ENCODE assay signal across 8 mouse cellular contexts in the genomic region with DNA sequence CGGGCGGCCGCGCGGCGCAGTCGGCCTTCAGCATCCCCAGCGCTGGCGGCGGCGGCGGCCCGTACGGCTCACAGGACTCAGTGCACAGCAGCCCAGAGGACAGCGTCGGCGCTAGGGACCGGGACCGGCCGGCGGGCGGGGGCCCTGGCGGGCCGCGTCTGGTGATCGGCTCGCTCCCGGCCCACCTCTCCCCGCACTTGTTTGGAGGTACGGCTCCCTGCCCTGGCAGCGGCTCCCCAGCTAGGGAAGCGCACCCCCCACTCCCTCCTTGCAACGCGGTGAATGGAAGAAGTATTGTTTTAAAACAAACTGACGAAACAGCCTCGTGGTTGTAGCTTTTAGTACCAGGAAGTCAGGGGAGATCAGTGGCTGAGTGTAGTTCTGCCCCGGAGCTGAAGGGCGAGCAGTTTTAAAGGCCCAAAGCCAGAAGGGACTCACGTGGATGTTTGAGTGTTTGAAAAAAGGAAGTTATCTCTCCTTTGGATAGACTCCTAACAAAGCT. TPM values are rescaled to one million over a fixed set of nuclear protein-coding genes. Genes with fewer than 3 reads are reported as not detected.
DNase-seq lines count a peak whose midpoint lies in the region; ATAC-seq and TF ChIP-seq lines count a peak whose summit lies in the region.

No protein-coding gene starts in this region.

- 2% methylated on average over 25 of the region's 39 CpGs for WGBS in intestine, postnatal 0 days
- 5% methylated on average over 39 of the region's 39 CpGs for WGBS in liver, adult 2 months

- TF ChIP-seq POLR2A in liver, adult 2 months (IDR thresholded peaks at IDR 0.05; ENCODE audit: extremely low read depth, insufficient read depth, low read length) = 0 out of 2 replicates have a peak, but pooled peaks have one; percentile 19

- peak; percentile 92 for DNase-seq in 416B (ENCODE audit: low read depth)
- DNase-seq in adrenal gland, adult 8-10 months = peak; percentile 55
- DNase-seq in embryo, embryonic 11.5 days (ENCODE audit: low read depth, low spot score) = peak; percentile 59
- peak; percentile 98 for DNase-seq in heart, adult 11 months
- DNase-seq in liver, adult 2 months (ENCODE audit: extremely low read depth, low read depth, low spot score) = peak; percentile 83
- DNase-seq in monocyte, adult 2 months (ENCODE audit: low read depth in 1 of 2, low spot score in 2 of 2) = peak; percentile 77 to 78
- peak; percentile 69 to 76 for DNase-seq in spleen, postnatal 36 days (ENCODE audit: low spot score in 2 of 2)

- ATAC-seq in intestine, postnatal 0 days = peak; percentile 48

- peak overlapping the region; percentile 99 for H3K27ac ChIP-seq in intestine, postnatal 0 days (ENCODE audit: low read depth, low read length)
- peak overlapping the region; percentile 56 for H3K27ac ChIP-seq in liver, adult 2 months (replicated peaks; ENCODE audit: insufficient read depth, low read depth, low read length)

- peaks cover 13% of the 10 kb centered on the region; the same call in 1 of the 2 replicates for H3K79me2 ChIP-seq in liver, adult 2 months (ENCODE audit: control insufficient read depth, insufficient read depth, low read length)

- H3K27me3 ChIP-seq in intestine, postnatal 0 days (replicated peaks; ENCODE audit: control insufficient read depth, insufficient read depth, low read length) = no peaks in the 10 kb centered on the region
- H3K27me3 ChIP-seq in liver, adult 2 months (ENCODE audit: control insufficient read depth, insufficient read depth, low read length) = no peaks in the 10 kb centered on the region

- peak overlapping the region; percentile 70 for H3K4me2 ChIP-seq in intestine, postnatal 0 days (replicated peaks; ENCODE audit: low read depth)

- TF ChIP-seq CTCF in intestine, postnatal 0 days (IDR thresholded peaks at IDR 0.05; ENCODE audit: low read depth) = peak; percentile 49
- peak; percentile 14; the same call in 1 of the 2 replicates for TF ChIP-seq CTCF in liver, adult 2 months (IDR thresholded peaks at IDR 0.05; ENCODE audit: low read depth, low read length)

- H3K4me1 ChIP-seq in intestine, postnatal 0 days (replicated peaks; ENCODE audit: control insufficient read depth, insufficient read depth, low read length) = peaks cover 2% of the 10 kb centered on the region
- peaks cover 17% of the 10 kb centered on the region for H3K4me1 ChIP-seq in liver, adult 2 months (ENCODE audit: control insufficient read depth, insufficient read depth, low read length)

- H3K4me3 ChIP-seq in intestine, postnatal 0 days (ENCODE audit: low read depth, low read length) = peak overlapping the region; percentile 86
- peak overlapping the region; percentile 68 for H3K4me3 ChIP-seq in liver, adult 2 months (ENCODE audit: insufficient read depth, low read depth, low read length)

- H3K9me3 ChIP-seq in intestine, postnatal 0 days (ENCODE audit: control insufficient read depth) = no peaks in the 10 kb centered on the region

- H3K9ac ChIP-seq in intestine, postnatal 0 days (ENCODE audit: low read depth, low read length) = peak overlapping the region; percentile 94
- peak overlapping the region; percentile 93 for H3K9ac ChIP-seq in liver, adult 2 months (ENCODE audit: low read depth, low read length)

- no peaks in the 10 kb centered on the region for H3K36me3 ChIP-seq in intestine, postnatal 0 days (ENCODE audit: control insufficient read depth, insufficient read depth)
- no peaks in the 10 kb centered on the region for H3K36me3 ChIP-seq in liver, adult 2 months (ENCODE audit: control insufficient read depth, insufficient read depth, low read length)

RNA-seq across cellular contexts. Expression of a gene that starts 0.6 kb away (rescaled TPM):
- total RNA-seq in adrenal gland, adult 8-10 months (2022) = 10 to 100 TPM; 50.4 to 77.4 (median 56.5) TPM
- 7.8 and 8.5 TPM in 2 replicates for polyA plus RNA-seq in intestine, postnatal 0 days (2015; fragmentation: Nextera tagmentation; extraction: Ambion mirVana)
- 27.8 and 28.1 TPM in 2 replicates for total RNA-seq in liver, adult 2 months (2014; rRNA removed)
- polyA plus RNA-seq in liver, adult 2 months (2012; rRNA removed) = 15.8 and 16.2 TPM in 2 replicates

Comparison
In these comparisons a context has a peak if more than half of its experiments do, and no peak if none do; other contexts are left out.
1. Peak in every context shown above with its lines: DNase-seq, ATAC-seq, H3K4me3 ChIP-seq and H3K27ac ChIP-seq.